Mouse (Mus musculus) C2C12 (cell line): ENCODE results near the gene Krcc1.

Experiments used
- CEBPB ChIP-seq: IDR thresholded peaks from one replicate; pipeline ENCODE4 v1.6.1; 2011; ENCODE audit warnings: low read depth, mild to moderate bottlenecking, control low read depth, moderate library complexity
- CTCF ChIP-seq: IDR thresholded peaks from one replicate; pipeline ENCODE4 v1.5.1; 2011; ENCODE audit not compliant: control insufficient read depth, insufficient read depth, insufficient read length
- MAX ChIP-seq: IDR thresholded peaks from one replicate; pipeline ENCODE4 v1.6.1; 2011; ENCODE audit warnings: mild to moderate bottlenecking, control low read depth
- MYOG ChIP-seq: IDR thresholded peaks from one replicate; pipeline ENCODE4 v1.6.1; 2011; ENCODE audit not compliant: control insufficient read depth, insufficient read length; ENCODE audit errors: extremely low read depth
- USF1 ChIP-seq: IDR thresholded peaks from one replicate; pipeline ENCODE4 v1.6.1; 2011; ENCODE audit warnings: low read depth, mild to moderate bottlenecking, control low read depth, moderate library complexity

GRCm38 (mm10) chr6:71227157-71227770 is 44.2 kb upstream of the Krcc1 start:
- TF ChIP-seq CTCF (no peak), CEBPB (no peak), MYOG (no peak), MAX (no peak), USF1 (no peak)
